Mouse (Mus musculus) gastrocnemius, adult 2 months (tissue): ENCODE measurements at regions not wholly inside any gene's neighbourhood (a gene's known extent, or its start where the extent isn't known, plus 50 kb on each side); places are given as distances from the start of the nearest gene placed in this dataset.
A peak's percentile ranks its signal among the peaks of the same experiment; 100 is the strongest.

Experiments used
- DNase-seq: peaks from one replicate; pipeline ENCODE4 v3.0.0; 2022
- H3K27ac ChIP-seq: fragments of 200-600 bp; 2 replicates; pipeline ENCODE4 v1.8.1; 2022; ENCODE audit warnings: mild to moderate bottlenecking
- H3K4me3 ChIP-seq: fragments of 200-600 bp; 2 replicates; pipeline ENCODE4 v1.8.1; 2022; ENCODE audit warnings: mild to moderate bottlenecking, moderate library complexity
- CTCF ChIP-seq: fragments of 200-600 bp; IDR thresholded peaks from 2 replicates; pipeline ENCODE4 v1.8.1; 2022; ENCODE audit warnings: antibody characterized with exemption, mild to moderate bottlenecking, moderate library complexity
- intact Hi-C: fragments of 180-260 bp; cut with DNase I; formaldehyde crosslinking; loops from one replicate; pipeline ENCODE4 v1.15.1; 2025

DNA sequence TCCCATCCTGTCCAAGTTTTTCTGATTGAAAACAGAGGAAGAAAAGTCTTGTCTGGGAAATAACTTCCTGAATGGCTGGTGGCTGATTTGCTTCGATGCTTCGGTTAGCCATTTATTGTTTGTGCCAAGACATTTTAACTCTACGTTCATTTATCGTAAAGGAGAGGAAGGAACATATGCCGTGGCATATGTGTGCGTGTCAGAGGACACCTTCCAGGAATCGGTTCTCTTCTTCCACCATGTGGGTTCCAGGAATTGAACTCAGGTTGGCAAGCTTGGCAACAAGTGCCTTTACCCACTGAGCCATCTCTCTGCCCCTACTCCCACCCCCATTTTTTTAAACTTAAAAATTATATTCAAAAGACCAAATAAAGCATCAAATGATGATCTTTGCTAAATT is 55.4 kb upstream of the Gramd1b start:
- H3K27ac ChIP-seq, result no peak overlapping the region
- DNase-seq, result no peak
- H3K4me3 ChIP-seq, result no peak overlapping the region
- TF ChIP-seq CTCF, result no peak
- intact Hi-C loops, result no loop called here

DNA sequence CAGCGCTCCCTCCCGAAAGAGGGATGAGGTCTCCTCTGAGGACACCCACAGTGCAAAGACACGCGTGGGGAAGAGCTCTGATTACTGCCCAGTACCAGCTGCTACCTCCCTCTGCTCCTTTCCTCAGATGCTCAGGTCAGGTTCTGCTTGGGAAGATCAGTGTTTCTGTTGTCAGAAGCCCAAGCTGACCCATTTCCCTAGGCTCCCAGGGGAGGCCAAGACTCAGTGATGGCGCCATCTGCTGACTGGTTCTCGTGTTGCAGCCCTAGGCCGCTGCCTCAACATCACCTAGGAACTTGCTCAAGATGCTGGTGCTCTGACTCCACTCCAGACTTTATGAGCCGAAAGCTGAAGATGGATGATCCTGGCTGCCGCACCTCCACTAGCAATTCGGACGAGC is 52.4 kb upstream of the Gramd1b start:
- TF ChIP-seq CTCF, result peak; percentile 87
- intact Hi-C loops, result loop anchor here (1.0 kb wide), 1 partner anchor 168 kb away; no protein-coding TSS in a partner anchor
- Histone ChIP-seq H3K27ac (no peak overlapping the region), H3K4me3 (peak overlapping the region; percentile 34)
- DNase-seq, result peak; percentile 79

DNA sequence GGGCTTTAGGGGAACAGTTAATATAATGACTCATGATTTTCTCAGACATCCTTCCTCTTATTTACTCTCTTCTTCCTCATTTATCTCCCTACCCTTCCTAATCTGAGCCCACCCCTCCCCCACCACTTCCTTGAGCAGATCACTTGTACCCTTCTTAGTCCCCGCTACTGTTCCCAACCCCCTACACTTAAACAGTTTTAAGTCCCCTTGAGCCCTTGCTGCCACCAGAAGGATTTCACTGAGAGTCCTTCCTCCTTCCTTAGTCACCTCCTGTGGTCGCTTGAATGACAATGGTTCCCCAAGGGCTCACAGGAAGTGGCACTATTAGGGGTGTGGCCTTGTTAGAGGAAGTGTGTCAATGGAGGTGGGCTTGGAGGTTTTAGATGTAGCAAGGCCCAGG is 50.7 kb upstream of the Gramd1b start:
- DNase-seq, result peak; percentile 30
- intact Hi-C loops, result no loop called here
- H3K4me3 ChIP-seq, result no peak overlapping the region
- no peak overlapping the region for H3K27ac ChIP-seq
- no peak for TF ChIP-seq CTCF
